Mouse (Mus musculus) cerebellum, adult 8-10 months (tissue): ENCODE data around the gene Prrt4.
"Not testable (repeated sequence)": the region's sequence is repeated elsewhere in the genome, so short reads cannot be mapped to it uniquely, and the experiment has no call there.

Experiments
- DNase-seq: peaks from one replicate; pipeline ENCODE4 v3.0.0; 2022

The Prrt4 gene

DNA sequence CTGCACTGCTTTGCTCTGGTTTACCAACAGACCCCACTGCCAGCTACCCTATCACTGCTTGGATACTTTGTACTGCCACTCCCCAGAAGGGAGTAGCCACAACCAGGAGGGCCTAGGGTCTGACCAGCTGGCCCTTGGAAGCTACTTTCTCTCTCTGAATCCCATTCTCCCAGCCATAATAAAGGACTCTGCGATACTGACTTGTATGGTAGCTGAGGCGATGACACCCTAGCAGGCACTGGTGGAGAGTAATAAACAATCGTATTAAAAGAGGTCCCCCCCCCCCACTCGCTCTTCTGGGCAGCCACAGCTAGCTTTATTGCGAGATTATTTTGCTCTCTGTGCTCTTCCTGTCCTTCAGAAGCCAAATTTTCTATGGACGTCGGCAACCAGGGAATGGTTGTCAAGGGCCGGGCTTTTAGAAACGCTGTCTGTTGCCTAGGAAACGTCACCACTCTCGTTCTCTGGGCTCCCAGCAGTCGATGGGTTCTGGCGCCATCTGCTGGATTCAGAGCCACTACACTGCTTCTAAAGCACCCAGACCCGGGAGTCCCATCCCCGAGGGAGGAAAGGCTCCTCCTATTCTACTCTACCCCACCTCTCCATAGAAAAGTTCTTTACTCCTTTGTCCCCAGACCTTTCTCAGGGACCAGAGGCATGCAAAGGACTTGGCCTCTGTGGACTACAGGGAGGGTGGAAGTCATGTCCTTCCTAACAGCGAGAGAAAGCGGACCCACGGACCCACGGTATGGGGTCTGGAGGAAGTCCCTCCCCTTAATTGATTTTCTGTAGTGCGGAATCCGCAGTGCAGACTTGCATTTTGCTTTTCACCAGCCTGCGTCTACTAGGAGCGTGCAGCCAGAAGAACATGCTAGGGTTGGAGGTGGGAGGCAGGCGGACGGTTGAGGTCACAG is 19.2 kb upstream of the Prrt4 start:
- peak; percentile 87 for DNase-seq

DNA sequence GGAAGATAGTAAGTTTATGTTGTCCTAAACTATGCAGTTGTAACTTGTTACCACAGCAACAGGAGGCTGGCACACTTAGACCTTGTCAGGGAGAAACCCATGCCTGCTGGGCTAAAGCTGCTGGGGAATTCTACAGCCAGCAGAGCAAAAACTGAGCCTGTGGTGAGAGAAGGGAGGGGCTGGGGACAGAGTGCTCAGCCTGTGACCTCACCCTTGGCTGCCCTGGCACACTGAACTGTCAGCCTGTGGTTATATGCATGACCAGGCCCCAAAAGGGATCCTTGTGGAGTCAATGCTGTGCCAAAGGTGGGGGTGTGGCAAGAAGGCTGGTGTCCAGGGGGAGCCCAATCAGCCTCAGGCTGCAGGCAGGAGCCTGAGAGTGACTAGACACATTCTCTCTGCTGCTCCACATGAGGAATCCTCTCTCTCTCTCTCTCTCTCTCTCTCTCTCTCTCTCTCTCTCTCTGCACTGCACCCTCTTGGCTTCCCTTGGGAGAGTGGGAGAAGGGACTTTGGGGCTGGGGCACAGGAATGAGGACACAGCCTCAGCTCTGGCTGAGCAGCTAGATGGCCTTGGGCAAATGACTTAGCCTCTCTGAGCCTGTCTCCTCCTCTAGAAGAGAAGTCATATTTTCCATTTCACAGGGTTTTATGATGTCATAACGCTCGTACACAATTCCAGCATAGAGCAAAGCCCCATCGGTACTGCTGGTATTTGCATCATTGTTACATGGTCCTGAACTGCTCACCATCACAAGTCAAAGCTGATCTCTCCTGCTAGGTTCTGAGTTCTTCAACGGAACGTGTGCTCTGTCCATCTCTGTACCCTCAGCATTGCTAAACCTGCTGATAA is 16.7 kb upstream of the Prrt4 start:
- DNase-seq = no peak

DNA sequence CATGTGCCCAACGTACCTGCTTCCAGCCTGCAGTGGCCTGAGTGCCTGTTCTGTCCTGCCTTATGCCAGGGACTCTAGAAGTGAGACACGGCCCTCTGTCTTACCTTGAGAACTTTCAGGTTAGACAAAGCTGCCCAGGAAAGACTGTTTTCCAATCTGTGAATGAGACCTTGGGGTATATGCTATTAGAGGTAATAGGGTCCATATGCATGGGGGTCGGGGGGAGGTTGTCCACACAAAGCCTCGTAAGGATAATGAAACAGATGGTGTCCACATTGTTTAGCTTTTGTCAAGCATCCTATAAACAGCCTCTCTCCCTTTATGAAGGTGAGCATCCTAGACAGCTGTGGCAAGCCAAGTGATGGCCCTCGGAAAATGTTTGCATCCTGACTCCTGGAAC is 15.8 kb upstream of the Prrt4 start:
- no peak for DNase-seq

DNA sequence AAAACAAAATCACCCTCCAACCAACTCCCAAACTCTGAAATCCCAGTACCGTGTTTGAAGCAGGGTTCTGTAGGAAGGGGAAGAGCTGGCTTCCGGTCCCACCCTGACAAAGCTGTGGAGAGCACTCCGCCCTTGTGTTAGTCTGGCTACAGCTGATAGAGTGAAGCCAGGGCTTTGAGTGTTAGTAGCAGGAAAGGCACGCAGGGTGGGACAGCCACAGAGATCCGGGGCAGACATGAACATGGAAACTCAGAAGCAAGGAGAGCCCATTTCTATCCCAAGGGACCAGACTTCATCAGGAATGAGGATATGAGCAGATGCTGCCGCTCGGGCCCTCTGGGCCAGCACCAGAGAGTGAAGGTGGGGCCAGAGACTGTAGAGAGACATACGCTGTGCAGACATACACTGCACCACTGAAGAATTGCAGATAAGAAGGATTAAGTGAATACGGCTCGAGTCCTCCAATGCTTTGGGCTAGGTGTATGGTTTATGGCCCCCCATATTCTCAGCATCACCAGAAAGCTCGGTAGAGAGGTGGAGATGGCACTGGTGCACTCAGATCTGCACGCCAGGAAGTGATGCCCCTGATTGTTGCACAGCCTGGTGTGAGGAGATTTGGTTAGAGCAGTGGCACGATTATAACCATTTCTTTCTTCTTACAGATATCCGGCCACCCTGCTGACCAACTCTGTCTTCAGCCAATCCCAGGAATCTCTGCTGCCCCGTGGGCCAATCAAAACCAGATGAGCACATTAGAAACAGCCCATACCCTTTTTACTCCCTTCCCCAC is 14.8 kb upstream of the Prrt4 start:
- no peak for DNase-seq

DNA sequence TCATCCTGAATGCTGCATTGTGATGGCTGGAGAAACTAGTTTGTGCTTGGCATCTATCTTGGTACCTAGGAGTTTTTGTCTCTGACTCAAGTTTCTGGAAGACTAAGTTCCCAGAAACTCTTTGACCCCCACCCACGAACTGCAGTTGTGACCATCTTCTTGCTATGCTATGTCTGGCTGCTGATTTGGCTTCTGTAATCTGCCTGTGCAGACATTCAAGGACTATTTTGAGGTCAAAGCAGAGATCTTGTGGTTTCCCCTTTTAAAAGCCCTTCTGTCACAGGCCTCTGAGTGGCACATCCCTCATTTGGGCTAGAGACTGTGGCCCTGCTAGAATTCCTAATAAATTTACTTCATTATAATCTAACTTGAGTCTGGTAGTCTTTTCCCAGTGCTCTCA is 8.6 kb upstream of the Prrt4 start:
- no peak for DNase-seq

DNA sequence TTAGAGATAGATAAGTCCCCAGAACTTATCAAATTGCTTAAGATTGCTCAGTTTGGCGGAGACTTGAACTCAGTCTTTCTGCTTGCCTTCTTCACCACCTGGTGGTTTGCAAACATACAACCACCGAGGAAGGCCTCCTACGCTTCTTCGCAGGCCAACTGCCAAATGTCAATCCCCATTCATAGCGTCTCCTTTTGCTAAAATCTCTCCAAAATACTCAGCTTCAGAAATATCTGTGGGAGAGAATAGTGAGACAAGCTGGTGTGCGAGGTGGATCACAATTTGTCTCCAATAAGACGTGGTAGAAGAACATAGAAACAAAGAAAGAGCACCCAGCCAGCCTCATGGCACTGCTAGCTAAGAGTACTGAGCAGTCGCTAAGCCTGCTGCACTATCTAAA is 459 bp upstream of the Prrt4 start:
- DNase-seq = no peak

DNA sequence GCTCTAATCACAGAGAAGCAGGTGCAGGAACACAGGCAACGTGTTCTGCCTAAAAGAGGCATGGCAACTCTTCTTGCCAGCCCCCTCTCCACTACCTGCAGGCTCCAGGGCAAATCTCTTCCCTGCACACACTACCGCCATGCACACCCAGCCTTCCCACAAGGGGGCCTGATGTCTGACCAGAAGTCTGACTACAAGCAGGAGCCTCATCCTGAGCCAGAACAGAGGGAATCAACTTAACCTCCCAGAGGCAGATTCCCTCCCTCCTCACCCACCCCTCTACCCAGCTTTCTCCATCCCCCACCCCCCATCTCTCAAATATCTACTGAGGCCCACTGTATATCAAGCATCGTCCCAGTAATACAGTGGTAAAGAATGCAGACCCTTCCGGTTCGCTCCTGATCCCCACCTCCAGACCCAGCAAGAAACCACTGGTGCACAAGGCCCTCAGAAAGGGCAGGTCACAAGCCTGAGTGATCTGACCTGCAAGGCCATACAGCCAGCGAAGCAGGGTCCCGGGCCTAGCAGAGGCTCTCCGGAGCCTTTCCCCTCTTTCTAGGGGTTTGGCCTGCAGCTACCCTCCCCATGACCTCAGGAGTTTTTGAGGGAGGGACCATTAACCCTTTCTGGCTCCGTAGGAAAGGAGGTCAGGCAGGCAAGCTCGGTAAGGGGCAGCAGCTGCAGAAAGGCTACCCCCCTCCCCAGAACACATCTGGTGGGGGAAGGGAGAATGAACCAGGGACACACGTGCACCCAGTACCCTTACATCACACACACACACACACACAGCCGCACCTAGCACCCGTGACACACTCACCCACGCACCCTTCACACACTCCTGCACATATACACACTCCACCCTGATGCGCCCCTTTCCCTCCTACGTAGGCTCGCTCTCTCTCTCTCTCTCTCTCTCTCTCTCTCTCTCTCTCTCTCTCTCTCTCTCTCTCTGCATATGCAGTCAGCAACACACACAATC is 1.2 kb downstream of the Prrt4 start:
- no peak for DNase-seq

DNA sequence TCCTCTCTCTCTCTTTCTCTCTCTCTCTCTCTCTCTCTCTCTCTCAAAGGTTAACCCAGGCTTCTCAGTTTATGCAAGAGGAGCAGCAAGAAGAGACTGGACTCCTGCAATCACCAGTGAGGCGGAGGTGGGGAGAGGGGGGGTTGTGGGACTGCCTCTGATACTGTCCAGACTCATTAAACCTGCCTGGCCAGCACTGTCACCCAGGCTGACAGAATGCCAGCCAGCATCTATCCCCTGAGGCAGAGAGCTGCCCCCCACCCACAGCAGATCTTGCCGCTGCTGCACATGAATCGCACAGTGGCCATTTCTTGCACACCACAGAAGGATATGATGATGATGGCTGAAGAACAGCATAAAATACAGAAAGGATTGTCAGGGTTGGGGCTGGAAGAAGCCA is 4.3 kb downstream of the Prrt4 start:
- no peak for DNase-seq

DNA sequence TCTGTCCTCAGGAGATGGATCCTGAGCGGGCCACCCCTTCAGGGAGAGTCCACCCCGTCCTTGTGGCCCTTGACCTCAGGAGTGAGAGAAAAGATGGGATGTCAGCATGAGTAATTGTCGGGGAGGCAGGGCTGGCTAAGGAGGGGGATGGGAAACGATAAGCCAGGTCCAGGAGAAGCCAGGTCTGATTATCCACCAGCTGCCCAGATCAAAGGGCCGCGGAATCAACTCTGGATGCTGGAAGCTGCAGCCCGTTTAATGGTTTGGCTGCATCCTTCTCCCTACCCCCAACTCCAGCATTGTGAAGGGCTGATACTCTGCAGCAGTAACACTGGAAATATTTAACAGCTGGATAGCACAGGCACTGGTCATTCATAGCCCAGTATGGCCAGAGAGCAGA is 5.0 kb downstream of the Prrt4 start:
- DNase-seq = no peak

DNA sequence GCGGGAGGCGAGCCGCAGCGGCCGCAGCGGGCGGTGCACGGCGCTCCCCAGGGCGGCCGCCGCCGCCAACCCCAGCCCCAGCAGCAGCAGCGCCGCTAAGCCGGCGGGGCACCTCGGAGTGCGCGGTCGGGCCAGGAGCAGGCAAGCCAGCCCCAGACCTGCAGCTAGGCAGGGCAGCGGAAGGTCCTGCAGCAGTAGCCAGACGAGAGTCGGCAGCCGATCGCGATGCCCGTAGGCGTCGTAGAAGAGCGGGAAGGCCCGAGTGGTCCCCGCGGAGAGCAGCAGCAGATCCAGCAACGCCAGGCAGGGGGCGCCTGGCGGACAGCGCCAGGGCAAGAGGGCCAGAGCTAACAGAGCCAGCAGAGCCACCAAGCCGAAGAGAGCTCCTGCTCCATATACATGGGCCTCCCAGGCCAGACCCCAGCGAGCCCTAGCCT is 8.4 kb downstream of the Prrt4 start:
- DNase-seq = peak; percentile 77

DNA sequence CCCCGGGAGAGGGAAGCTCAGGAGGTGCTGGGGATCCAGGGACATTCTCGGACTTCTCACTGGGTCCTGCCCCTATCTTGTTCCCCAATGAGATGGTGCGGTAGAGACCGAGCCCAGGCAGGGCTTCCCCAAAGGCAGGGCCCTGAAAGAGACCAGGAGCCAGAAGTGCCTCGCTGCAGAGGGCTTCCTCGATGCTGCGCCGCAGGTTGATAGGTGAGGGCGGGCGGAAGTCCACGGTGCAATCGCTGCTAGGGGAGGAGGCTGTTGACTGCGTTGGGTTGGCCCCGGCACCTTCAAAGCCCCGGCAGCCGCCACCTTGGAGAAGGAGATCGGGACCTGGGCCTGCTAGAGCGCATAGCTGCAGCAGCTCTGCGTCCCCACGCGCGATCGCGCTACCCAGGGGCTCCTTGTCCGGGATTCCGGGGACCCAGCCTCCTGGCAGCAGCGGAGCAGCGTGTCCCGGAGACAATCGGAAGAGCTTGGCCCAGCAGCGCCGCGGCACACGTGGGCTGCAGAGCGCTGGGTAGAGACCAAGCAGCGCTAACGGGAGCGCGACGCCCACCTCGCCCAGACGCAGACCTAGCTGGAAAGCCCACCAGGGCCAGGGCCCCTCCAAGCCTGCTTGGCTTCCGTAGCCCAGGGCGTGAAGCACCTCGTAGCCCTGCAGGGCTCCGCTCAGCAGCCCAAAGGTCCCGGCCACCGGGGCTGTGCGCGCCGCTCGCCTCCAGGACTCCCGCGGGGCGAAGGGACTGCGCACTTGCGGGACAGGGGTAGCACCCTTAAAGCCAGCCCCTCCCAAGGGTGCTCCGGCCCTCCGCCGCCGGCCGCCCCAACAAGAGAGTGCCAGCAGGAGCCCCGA is 9.1 kb downstream of the Prrt4 start:
- DNase-seq = peak; percentile 47

DNA sequence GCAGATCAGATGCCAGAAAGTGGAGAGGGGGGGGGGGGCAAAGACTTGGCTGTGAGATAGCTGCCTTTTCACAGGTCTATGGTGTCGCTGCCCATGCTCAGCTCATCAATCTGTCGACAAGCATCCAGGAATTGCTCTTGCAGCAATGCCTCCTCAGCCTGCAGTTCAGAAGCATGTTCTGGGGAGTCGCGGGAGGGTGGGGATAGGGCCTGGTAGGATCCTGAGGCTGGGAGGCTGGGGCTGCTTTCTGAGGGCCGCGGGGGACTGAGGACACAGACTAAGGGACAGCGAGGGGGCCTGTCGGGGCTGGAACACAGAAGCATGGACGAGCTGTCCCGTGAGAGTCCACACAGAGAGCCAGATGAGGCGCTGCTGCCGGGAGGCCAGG is 9.7 kb downstream of the Prrt4 start:
- no peak for DNase-seq

DNA sequence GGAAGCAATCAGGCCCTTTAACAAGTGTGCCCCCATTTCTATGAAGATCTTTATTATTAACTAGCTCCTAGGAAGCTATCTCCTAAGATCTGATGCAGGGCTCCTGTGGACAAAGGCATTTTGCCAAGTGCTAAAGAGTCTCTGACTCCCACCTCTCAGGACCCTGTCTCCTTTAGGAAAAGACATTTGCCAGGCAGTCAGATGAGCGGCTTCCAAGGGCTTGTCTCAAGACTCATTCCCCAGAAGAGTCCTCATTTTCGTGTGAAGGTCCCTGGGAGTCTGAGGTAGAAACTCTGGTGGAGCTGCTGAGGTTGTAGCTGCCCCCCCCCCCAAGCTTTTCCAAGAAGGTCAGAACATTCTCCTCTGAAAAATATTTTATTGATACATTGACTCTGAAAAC is 10.5 kb downstream of the Prrt4 start:
- no peak for DNase-seq

DNA sequence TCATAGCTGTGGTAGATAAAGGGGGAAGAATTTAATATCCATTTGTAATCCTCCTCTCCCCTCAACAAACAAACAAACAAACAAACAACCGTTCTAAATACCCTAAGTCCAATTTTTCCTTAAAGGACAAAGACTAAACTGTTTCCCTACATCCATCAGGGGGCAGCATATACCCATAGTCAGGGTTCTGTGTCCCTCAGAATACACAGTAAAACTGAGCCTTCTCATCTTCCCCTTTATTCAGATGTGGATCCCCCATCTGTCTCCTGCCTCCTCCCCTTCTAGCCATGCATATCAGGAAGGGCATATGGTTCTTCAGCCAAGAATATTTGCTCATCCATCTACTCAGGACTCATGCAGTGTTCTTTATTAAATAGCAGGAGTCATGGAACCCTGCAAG is 13.2 kb downstream of the Prrt4 start:
- peak; percentile 56 for DNase-seq

DNA sequence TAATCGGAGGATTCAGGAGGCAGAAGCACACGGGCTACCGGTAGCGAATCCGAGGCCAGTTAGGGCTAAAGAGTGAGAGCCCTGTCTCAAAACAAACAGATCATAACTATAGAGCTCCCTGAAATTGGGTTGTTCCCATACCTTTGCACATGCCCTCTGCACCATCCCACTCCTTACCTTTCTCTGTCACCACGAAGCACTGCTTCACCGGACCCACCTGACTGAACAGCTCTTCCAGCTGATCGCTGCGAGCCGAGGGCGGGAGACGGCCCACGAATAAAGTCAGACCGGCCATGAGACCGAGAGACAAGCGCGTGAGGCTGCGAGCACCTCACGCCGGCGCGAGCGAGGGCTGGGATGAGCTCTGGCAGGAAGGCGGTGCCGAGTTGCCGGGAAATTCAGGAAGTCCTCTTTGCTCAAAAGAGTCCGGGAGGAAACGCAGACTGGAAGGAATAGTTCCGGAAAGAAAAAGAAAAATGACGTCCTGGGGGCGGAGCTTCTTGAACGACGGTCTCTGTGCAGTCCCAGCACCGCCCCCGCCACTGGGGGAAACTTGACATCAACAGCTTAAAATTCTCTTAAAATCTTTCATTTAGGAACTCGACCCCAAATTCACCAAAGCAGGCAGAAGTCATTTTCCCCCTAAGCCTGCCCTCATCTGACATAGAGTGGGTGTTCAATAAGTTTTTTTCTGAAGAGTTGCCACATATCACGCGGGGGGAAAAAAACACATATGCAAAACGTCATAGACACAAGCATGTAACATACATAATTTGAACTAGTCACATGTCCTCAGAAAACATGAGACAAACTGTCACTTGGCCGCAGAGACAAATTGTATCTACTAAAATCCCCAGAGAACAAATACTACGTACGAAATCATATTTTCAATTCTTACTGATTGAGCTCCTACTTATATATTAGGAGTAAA is 14.8 kb downstream of the Prrt4 start, which contains the start of gene Rbm28:
TSS of gene Rbm28 (minus strand) at position 693 of the 931 bp plus-strand sequence.
- peak; percentile 92 for DNase-seq

DNA sequence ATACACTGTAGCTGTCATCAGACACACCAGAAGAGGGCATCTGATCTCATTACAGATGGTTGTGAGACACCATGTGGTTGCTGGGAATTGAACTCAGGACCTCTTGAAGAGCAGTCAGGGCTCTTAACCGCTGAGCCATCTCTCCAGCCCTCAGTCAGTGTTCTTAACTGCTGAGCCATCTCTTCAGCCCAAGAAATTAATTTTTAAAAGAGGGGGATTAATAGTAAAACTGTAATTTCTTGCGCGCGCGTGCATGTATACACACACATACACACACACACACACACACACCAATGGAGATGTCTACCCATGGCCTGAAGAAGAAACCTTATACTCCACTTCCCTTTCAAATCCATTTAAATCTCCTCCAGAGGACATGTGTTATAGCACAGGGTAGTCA is 18.1 kb downstream of the Prrt4 start:
- not testable (repeated sequence) for DNase-seq

DNA sequence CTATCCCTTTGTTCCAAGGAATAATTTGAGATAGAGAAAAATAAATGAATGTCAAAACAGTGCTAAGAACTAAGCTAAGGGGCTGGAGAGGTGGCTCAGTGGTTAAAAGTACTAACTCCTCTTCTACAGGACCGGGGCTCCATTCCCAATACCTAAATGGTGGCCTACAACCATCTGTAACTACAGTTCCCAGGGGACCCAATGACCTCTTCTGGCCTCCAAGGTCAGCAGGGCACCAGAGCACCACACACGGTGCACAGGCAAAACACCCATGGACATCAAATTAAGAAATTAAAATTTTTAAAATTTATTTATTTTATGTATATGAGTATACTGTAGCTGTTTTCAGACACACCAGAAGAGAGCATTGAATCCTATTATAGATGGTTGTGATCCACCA is 18.6 kb downstream of the Prrt4 start:
- DNase-seq = no peak

DNA sequence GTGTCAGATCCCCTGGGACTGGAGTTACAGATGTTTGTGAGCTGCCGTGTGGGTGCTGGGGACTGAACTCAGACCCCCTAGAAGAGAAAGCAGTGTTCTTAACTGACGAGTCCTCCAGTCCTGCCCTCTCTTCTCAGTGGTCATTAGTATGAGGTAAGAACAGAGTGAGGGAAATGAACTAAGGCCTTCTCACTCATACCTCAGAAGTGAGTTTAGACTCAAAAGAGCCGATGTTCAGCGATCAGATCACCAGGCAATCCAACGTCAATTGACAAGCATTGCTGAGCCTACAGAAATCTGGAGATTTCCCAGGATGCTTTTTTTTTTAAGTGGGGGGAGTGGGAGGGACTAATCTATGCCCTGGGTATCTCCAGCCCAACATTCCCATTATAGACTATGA is 23.1 kb downstream of the Prrt4 start:
- no peak for DNase-seq

DNA sequence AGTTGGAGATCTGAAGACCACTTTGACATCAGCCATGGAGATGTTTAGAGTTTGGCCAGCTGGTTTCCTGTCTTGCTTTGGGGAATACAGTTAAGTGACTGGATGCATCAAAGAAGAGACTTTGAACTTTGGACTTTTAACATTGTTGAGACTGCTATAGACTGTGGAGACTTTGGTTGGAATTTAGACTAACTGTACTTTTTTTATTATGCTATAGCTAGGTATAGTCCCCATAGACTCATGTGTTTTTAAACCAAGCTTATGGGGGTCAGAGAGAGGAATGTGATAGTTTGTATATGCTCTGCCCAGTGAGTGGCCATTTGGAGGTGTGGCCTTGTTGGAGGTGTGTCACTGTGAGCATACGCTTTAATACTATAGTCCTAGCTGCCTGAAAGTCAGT is 29.4 kb downstream of the Prrt4 start:
- no peak for DNase-seq
